Mouse (Mus musculus): ENCODE data around the gene Tecpr2.
A peak's percentile ranks its signal among the peaks of the same experiment; 100 is the strongest.

- TF ChIP-seq CTCF (IDR thresholded peaks at IDR 0.05) (peak; percentile 91), EP300 (IDR thresholded peaks at IDR 0.05) (no peak)
These were observed 103.1 kb downstream of the Tecpr2 start for GRCm38 (mm10) chr12:110992128-110992553.
